Mouse (Mus musculus): ENCODE data around the gene Nr2f1.

The Nr2f1 gene

DNA sequence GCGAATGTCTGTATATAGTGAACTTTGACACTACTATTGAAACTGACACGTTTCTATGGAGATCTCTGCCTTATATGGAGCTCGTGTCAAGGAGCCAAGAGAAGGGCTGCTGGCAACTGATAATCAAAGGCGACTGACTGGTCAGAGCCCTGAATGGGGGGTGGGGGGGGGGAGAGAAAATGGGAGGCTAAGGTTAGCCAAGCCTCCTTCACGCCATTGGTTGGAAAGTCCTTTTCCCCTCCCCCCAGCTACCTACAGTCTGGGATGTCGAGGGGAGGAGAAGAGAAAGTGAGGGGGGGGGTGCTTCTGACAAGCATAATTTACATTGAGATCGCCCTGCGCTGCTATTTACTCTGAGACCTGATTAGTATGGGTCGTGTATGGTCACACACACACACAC is 850 bp upstream of the Nr2f1 start:
- DNase-seq (ENCODE audit: low spot score in 2 of 2), result no peak

DNA sequence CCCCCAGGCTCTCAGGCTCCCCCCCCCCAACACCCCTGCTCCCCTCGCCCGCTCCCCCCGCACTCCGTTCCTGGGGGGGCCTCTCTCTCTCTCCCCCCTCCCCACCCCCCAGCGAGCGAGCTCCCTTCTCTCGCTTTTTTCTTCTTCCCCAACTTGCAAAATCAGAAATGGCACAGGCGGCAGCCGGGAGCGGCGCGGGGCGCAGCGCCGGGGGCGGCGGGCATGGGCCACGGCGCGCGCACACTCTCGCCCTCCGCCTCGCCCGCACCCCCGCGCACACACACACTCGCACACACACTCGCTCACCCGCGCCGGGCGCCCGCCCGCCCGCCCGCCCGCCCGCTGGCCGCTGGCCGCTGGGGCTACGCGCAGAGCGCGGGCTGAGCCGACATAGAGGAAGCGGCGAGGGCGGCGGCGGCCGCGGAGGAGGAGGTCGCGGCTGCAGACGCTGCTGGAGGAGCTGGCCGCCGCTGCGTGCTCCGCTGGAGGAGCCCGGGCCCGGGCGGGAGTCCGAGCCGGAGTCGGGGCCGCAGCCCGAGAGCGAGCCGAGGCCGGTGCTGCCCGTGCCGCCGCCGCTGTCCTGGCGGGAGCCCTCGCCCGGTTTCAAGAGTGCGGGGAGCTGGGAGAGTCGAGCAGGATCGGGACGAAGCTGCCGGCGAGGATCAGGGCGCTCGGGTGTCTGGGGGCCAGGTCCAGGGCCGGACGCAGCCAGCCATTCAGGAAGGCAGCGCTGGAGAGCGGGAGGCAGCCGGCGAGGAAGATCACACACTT is 501 bp downstream of the Nr2f1 start:
- no peak for DNase-seq (ENCODE audit: low spot score in 2 of 2)

DNA sequence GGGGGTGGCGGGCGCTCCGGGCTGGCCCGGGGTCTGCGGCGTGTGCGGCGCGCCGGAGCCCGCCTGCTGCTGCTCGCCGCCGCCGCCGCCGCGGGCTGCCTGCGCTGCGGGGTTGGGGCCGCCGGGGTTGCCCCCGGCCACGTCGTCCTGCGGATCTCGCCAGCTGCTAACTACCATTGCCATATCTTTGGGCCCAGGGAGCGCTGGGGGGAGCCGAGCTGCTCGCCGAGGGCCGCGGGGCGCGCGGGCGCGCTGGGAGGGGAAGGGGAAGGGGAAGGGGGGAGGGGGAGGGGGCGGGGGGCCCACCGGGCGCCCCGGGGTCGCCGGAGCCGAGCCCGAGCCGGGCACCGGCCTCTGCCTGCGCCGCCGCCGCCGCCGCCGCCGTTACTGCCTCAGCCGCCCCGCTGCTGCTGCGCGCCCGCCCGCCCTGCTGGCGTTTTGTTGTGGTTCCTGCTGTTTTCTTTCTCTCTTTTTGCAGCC is 1.1 kb downstream of the Nr2f1 start:
- DNase-seq (ENCODE audit: low spot score in 2 of 2), result no peak

DNA sequence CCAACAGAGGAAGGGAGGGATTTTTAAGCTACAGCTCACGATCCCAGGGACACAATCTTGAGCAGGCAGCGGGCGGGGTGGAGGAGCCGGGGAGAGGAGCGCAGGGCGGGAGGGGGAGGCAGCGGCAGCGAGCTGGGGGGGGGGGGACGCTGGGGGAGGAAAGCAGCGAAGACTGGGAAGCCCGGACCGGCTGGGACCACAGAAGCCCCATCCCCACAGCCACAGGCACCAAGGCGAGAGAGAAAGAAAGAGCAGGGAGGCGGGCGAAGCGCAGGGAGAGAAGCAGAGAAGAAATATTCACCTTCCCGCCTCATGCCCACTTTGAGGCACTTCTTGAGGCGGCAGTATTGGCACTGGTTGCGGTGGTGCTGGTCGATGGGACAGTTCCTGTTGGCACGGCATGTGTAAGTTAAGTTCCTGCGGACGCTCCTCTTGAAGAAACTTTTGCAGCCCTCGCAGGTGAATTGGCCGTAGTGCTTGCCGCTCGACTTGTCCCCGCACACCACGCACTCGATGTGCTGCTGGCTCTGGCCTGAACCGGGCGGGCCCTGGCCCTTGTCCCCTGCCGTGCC is 1.7 kb downstream of the Nr2f1 start:
- DNase-seq (ENCODE audit: low spot score in 2 of 2), result no peak

DNA sequence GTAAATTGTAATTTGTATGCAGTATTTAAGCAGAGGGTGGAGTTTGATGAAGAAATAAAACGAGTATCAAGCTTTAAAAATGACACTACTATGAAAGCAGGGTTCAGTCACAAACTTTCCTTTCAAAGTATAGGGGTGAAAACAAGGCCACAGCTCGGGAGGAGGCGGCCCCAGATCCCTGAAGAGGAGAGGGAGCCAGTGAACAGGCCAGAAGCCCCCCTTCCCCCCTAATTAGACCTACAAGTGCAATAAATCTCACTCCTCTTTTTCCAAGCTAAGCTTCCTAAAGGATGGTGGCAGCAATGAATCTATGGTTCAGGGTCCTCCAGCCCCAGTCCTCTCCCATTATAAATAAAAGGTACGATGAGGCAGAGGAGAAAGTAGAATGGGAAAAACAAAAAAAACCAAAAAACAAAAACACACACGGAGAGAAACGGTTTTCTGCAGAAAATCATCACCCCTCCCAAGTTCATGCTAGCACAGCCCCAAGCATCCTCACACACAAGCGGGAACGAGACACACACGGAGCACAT is 2.2 kb downstream of the Nr2f1 start:
- no peak for DNase-seq (ENCODE audit: low spot score in 2 of 2)

DNA sequence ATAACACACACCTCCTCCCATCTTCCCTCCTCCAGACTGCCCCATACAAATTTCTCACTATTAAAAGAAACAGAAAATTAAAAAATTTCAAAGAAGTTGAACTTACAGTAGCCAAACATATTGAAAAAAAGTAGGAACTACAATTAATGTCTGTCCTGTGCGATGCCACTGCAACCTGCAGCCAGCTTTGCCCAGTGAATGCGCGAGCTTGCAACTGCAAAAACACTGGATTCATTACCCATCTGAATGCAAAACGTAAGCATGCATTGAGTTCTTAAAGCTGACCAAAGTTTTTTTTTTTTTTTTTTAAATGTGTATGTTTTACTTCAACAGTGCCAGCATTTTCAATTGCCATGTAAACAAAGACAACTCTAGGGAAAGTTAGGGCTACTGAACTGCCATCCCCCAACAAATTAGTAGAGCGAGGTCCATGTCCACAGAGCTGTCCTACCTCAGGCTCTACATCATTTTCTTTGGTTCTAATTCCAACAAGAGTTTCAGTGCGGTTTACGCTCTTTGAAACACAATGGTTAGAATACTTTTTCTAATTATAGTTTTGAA is 3.2 kb downstream of the Nr2f1 start:
- DNase-seq (ENCODE audit: low spot score in 2 of 2), result no peak

DNA sequence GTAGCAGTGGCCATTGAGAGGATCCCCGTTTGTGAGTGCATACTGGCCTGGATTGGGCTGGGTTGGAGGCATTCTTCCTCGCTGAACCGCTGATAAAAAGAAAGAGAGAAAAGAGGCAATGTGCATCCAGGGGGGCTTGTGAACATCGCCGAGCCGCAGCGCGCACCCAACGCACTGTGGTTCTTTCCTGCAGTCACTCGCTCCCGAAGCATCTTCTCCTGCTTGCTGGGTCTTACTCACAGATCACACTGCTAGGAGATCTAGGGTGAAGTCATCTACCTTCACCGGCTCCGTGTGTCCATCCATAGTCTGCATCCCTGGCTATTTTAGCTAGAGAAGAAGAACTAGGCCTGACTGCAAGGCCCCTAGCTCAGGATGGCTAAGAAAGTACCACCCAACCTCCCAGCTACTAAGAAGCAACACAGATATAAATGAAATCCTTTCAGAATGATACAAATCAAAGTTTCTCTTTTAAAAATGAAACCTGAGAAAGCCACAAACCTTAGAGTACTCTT is 3.9 kb downstream of the Nr2f1 start:
- no peak for DNase-seq (ENCODE audit: low spot score in 2 of 2)

DNA sequence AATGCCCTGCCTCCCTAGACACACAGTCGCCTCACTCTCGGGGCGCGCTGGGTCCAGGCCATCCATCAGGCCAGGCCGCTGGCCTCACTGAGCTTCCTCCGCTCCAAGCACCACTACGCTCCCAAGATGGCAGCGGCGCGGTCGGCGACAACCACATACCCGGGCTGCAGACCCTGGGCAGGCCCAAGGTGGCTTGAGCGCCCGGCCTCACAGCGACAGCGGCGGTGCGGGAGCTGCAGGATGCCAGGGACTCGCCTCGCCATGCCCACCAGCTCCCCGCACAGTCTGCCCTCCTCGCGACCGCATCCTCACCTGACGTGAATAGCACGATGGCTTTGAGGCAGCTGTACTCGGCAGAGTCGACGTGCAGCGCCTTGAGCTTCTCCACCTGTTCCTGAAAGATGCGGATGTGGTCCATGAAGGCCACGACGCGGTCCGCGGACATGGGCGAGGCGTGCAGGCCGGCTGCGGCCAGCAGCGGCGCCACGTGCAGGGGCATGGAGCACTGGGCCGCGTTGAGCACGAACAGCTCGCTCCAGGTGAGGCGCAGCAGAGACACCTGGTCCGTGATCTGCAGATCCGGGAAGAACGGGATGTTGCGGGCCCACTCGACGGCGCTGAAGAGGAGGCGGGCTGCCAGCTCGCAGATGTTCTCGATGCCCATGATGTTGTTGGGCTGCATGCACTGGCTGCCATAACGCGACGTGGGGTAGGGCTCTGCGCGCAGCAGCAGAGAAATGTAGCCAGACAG is 4.5 kb downstream of the Nr2f1 start:
- DNase-seq (ENCODE audit: low spot score in 2 of 2), result no peak

DNA sequence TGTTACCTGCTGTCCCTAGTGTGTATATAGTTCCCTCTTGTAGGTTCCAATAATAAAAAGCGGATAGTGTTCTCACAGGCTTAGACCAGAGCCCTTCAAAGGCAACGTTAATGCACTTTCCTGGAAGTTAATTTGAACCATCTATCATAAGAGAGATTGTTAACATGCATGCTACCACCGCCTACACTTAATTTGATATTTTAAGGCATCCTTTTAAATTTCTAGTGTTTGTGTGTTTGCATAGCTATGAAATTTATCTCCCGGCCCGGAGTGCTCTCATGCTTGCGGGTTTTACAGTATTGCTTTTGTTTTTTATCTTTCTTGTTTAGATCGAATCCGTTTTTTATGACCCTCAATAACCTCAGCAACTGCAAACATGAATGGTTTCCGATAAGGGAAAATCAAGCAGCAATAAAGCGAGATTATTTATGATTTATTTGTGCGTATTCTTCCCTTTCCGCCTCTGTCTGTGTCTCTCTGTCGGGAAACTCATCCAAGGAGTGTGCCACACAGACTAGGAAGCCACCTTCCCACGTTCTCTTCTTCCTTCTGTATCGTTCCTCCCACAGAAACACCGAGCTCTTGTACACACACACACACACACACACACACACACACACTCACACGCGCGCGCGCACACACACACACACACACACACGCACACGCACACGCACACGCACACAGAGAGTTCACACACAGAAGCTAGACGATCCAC is 5.3 kb downstream of the Nr2f1 start:
- no peak for DNase-seq (ENCODE audit: low spot score in 2 of 2)

DNA sequence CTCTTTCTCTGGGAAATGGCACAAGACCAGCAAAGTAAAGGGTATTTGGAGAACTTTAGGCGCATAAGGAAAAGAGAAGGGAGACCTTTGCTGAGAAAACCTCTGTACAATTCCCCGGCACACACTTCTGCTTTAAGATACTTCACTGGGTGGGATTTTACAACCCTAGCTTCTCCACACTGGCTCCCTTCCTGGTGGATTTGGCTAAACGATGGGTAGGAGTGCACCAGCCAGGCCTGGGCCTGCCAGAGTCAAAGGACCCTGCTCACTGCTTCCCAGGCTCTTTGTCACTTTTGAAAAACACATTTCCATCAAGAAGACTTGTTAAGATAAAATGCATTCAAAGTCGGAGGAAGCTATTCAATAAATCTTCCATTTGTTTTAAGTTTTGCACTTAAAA is 6.3 kb downstream of the Nr2f1 start:
- DNase-seq (ENCODE audit: low spot score in 2 of 2), result no peak

DNA sequence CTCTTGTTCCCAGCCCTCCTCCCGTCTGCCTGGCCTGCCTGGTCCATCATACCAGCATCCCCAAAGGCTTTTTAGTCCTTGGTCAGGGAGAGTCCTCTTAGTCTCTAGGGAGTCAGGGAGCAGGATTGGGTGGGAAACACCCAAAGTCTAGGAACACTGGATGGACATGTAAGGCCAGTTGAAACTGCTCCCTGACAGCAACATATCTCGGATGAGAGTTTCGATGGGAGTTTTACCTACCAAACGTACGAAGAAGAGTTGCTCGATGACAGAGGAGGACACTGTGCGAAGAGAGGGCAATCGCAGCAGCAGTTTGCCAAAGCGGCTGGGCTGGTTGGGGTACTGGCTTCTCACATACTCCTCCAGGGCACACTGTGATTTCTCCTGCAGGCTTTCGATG is 10.0 kb downstream of the Nr2f1 start:
- DNase-seq (ENCODE audit: low spot score in 2 of 2), result no peak

DNA sequence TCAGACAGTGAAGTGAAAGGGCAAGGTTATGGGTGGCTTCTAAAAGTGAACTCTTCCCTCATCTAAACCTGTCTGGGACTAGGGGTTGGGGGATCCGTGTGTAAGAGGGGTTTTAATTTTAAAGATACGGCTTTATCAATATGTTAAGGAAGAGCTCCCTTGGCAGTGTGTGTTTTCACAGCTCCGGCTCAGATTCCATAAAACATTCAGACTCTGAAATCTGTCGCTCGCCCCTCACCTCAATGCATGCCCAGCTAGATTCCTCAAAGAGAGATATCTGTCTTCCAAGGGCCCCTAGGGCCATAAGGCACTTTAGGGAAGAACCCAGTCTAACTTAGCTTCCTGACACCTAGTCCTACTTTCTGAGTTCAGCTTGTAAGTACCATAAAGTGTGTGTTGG is 11.7 kb downstream of the Nr2f1 start:
- DNase-seq (ENCODE audit: low spot score in 2 of 2), result no peak

DNA sequence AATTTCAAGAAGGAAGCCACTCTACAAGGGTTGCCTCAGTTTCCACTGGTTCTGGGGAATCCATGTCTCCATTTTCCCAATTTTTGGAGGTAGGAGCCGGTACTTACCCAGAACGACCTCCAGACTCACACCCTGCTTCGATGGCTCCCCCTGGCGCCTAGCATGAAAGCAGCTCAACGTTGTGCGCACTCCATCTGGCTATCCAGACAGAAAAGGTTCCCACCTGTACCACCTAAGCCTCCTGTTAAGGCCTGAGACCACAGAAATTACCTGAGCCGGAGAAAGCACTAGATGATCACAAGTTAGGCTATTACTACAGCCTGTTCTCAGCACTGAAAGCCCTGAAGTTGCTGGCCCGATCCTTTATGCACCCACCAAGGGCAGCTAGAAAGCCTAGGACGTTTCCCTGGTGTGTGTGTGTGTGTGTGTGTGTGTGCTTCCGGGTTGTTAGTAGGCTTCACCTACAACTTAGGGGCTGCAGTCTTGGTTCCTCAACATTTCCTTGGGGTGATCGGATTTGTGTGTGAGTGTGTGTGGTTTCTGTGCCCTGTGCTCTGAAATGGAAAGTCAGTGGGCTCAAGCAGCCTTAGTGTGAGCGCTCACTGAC is 13.1 kb downstream of the Nr2f1 start:
- no peak for DNase-seq (ENCODE audit: low spot score in 2 of 2)

DNA sequence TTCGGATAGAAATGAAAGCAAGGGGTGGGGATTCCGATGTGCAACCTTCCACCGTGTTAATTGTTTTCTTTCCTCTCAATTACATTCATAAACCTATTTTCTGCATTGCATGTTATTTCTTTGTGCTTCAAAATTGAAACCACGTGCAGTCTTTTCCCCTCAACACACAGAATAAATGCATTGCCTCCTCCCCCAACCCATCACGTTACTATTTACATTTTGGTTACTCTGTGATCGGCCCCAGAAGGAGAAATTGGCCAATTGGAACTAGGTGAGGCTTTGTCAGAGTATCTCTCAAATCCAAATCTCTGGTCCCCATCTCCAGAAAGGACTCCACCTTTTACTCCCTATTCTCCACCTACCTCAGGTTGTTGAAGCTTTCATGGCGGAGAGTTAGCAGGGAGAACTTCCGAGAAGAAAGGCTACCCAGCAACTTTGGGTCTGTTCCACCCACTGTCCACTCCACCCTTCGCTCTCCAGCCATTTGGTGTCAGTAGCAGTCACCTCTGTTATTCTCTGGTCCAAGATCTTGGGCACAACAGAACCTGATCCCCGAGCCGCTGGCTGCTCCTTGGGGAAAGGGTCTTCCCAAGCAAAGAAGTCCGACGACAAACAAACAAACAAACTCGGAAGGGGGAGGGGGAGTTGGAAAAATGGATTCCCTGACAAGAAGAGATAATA is 14.6 kb downstream of the Nr2f1 start:
- no peak for DNase-seq (ENCODE audit: low spot score in 2 of 2)

DNA sequence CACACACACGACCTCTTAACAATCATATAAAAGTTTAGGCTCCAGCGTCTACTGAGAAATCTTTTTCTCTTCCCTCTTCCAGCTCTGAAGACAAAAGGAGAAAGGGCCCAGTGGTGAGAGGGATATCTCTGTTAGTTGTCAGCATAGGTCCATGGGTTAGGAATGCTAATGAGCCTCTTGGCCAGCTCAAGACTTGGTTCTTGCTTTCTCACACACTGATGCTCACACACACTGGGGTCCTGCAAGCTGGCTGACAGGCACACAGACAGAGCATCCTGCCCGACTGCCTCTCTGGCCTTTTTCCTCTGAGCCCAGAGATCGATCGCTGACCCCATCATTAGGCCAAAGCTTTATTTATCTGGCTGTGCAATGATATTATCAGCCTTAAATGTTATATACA is 15.6 kb downstream of the Nr2f1 start:
- DNase-seq (ENCODE audit: low spot score in 2 of 2), result no peak

DNA sequence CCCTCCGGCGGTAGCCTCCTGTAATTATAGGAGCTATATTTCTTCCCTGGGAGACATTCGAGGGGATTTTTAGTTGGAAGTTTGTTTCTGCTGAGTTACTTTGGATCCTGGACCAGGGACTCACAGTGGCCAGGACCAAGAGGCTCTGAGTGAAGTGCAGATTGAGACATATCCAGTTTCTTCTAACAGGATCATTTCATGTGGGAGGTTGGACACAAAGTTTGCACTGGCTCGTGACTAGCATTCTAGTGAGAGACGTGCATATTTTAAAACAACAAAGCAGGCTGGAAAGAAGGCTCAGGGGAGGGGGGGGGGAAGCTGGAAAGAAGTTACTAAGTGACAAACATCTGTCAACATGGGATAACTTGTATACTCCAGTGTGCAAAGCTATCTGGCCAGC is 16.6 kb downstream of the Nr2f1 start:
- no peak for DNase-seq (ENCODE audit: low spot score in 2 of 2)

DNA sequence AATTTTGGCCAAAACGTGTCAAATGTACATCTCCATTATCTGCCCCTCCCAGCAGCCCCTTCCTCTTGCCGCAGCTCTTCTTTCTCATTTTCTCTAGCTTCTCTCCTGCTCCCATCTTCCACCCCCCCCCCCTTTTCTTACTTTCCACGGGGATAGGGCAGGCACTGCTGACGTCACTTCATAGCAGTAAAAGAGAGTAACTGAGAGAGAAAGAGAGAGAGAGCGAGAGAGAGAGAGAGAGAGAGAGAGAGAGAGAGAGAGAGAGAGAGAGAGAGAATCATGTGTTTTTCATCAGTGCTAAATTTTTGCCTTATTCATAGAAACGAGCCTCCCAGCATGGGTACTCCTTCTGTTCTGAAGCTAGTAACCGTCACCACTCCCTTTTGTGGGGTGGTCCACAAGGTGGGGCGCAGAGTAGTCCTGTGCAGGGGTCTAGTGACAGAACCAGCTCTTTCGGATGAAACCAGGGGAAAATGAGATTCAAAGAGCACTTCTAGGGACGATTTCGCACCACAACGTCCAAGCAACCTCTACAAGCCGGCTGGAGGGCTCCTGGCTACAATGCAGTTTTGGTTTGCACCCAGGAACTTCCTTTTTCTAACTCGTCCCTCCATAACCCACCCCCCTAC is 17.5 kb downstream of the Nr2f1 start:
- DNase-seq (ENCODE audit: low spot score in 2 of 2), result no peak

DNA sequence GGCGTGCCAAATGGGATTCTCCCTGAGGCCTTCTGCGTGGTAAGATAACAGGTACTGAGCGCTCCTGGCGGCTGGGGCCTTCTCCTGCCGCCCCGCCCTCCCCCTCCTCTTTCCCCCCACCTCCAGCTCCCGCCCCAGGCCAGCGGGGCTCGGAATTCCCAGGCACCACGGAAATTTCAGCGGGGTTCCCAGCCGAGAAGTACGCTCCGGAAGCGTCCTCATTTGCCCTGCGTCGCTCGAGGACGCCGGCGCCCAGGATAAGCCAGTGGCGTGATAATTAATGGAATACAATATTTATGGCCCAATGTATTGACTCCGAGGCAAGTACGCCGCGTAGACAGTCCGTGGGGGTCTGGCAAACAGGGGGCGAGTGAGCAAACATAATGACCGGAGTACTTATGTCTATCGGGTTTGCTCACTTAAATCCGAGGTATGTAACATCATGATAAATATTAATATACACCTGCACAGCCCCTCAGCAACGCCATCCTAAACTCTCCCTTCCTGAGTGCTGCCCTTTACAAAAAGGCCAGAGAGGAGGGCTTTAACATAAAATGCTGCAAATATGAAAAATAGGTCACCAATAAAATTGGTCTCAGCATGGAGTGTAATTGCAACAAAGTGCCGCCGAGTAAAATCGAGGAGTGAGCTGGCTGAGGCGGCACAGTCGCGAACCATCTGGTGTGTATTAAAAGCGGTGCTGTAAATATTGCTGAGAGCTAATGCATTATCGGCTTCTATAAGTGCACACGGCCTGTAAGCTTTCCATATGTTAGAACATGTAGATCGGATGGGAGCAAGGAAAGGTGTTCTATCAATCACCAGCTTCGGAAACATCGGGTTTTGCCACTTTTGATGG is 18.3 kb downstream of the Nr2f1 start:
- no peak for DNase-seq (ENCODE audit: low spot score in 2 of 2)

DNA sequence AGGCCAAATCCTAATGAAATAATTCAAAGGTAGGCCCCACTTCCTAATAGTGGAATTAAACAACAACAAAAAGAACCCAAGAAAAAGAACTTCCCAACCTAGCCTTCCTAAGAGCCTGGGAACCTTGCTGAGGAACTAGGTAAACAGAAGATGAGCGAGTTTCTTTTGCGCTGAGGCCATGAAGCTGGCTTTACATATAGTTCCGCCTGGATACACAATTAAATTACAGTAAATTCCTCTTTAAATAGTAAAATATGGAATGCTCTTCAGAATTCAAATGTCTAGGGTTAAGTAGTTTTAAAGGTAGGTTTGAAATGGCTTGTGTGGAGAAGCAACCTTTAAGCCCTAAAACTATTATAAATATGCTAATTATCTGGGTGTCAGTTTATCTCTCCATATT is 19.3 kb downstream of the Nr2f1 start:
- DNase-seq (ENCODE audit: low spot score in 2 of 2), result no peak

All from spleen, postnatal 10 days (tissue).